Mouse (Mus musculus) adrenal gland, postnatal 10 days (tissue): ENCODE data around the gene Wdr17. TPM values are rescaled to one million over a fixed set of nuclear protein-coding genes. Genes with fewer than 3 reads are reported as not detected.
"Not testable (repeated sequence)": the region's sequence is repeated elsewhere in the genome, so short reads cannot be mapped to it uniquely, and the experiment has no call there.

Source experiments
- DNase-seq: peaks from one replicate; pipeline ENCODE4 v3.0.0; 2021; ENCODE audit warnings: mixed read lengths
- total RNA-seq, 2 experiments: library from RNA; stranded (reverse); gene quantifications; 2 replicates each; pipeline ENCODE4 v1.2.3; 2021

The Wdr17 gene
- total RNA-seq, 2 experiments from 2014 or later, result 0.54 to 0.64 TPM

DNA sequence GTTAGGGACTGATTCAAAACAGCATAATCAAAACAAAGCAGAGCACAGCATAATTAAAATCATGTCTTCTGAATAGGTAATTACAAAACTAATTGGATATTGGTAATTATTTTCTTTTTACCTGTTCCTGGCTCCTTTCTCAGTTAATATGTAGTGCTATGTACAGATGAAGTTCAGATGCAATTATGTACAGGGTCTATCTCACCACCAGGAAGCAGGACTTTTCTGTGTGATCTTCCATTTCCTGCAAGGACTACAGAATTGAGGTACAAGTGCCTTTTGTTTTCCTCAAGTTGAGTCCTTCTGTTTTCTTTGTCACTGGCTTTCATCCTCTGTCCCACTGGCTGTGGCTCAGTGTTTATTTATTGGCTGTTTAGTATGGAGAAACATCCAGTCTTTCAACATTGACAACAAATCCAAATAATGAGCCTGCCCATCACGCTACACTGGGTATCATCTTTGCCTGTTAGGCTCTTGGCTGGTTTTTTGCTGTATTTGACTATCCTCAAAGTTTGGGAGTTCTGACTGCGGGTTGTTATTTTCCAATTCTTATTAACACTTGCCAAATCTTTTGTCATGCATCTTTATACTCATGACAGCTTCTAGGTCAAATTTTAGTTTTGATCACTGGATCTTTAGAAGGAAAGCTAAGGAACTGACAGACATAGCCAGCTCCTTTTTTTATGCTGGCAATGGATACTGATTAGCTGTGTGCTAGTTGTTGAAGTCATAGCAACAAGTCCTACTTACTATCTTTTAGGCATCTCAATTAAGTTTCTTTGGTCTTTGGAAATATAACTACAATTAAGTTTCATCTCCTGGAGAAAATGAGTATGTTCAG lies 94.9 kb downstream of the Wdr17 start:
- no peak for DNase-seq

DNA sequence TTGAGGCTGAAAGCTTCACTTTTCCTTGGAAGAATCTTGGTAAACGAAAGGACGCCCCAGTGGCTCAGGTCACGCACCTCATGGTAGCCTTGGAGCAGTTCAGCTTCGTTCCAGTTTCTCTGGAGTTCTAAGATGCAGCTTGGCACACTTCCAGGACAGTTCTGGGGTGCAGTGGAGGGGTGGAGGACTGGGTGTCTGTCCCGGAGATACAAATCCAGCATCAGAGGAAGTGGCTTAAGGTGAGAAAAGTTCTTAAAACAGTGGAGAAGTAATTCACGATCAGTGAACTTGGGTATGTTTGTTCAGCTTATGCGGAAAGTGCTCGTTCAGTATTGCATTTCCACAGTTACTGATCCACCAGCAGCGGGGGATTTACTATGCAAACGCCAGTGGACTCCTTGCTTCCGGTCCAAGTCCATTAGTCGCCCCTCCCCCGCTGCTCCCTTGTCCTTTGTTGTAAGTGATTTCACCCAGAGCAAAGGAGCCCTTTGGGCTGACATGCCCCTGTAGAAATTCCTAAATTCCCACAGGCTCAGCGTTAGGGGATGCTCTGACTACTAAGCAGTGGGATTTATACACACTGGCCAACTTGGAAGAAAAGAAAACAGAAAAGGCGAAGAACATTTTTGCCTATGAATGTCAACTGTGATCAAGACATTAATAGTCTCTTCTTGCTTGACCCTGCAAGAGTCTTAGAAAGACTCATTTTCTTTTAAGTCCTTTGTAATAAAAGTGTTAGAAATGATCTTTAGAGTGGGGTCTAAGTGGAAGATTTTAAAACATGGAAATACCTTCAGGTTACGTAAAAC lies 106.6 kb downstream of the Wdr17 start:
- peak; percentile 25 for DNase-seq

DNA sequence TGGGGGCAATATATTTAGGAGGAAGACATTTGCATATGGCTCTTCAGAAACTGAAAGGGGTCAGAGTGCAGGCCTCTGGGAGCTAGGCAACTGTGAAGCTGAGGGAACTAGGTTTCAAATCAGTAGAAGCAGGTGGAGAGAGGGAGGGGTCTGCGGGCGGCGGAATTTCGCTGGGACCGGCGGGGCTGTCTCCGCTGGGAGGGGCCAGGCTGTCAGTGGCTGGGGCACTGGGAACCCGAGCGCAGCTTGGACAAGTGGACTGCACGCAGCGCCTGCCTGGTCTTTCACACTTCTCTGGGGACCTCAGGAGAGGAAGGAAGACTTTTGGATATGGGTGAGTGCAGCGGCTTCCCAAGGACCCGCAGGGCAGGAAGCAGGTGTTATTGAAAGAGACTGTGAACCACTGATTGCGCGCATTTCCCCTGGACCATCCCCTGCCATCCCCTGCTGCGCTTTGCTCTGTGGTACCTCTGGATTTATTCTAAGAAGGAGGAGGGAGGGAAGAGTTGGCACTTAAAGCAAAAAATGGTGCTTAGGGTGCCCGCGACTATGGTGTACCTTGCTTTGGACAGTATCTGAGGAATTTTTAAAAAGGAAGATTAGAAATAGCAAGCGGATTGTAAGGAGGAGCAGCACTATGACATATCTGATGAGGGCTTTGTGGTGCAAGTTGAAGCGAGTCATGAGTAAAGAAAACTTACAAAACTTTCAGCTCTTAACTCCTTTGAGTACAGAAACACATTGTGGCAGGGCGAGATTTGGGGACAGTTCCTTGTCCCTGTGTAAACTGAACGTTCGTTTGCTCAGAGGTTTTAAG lies 107.5 kb downstream of the Wdr17 start:
- peak; percentile 9 for DNase-seq

DNA sequence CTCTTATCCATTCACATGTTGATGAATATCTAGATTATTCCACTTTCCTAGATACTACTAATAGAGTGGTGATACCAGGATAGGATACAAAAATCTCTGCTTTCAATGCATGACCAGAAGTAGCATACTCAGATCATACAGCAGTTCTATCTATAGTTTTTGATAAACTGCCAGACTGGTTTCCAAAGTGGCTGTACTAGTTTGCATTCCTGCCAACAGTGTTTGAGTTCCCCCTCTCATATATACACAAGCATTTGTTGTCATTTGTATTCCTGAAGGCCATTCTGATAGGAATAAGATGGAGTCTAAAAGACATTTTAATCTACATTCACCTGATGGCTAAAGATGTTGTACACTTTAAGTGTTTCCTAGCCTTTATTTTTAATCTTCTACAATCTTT lies 110.0 kb downstream of the Wdr17 start:
- DNase-seq, result no peak

DNA sequence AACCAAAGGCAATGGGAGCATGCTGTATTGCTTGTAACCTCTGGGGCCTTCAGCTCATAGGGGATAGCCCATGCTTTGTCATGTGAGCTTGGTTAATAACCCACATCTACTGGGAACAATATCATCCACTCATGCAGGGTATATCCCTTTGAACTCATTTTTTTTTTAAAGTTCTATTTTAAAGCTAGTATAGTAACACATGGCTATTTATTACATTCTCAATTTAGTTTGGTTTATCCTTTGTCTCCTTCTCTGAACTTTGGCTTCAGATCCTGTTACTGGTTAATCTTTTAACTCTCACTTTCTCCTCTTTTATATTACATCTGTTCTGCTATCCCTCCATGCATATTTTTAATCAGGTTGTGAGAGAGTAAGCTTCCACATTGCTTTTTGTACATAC lies 110.7 kb downstream of the Wdr17 start:
- no peak for DNase-seq

DNA sequence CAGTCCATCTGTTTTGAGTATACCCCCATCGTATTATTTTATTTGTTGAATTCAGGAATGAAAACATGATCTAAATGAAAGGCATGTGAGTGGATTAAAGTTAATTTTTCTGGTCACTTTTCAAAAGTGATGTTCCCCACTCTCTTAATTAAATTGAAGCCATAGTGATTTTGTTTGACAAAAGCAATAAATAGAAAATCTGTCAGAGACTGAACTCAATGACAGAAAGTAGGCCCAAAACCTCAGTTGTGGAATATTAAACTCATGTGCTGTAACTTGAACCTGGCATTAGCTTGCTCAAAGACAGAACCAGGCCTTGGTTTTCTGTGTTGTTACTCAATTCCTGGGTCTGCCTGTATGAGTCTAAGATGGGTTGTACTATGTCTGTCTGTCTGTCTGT lies 129.3 kb downstream of the Wdr17 start:
- DNase-seq, result no peak

DNA sequence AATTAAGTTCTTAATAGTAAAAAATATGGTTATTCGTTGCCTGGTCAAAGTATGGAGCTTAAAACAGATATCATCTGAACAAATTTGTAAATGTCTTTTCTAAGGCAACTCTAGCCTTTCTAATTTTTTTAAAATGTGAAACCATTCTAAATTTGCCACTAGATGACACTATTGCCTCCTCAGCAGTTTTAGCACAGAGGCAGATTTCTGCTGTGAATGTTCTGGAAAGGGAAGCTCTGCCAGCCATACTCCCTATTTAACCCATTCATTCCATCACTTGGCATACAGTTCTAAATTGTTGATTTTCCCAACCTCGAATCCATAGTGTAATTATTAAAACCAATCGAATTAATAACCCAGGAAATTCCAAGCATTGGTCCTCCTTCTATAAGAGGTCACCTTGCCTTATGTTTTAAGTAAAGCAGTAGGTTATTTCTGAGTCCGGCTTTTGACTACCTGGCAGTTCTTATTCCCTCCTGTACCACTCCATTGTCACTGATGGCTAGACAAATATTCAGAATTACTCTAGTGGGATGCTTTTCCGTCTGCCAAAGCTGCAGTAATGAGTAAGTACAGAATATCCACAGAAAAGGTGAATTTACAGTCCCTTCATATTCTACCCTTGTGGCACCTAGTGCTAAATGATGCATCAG lies 150.2 kb downstream of the Wdr17 start:
- no peak for DNase-seq

DNA sequence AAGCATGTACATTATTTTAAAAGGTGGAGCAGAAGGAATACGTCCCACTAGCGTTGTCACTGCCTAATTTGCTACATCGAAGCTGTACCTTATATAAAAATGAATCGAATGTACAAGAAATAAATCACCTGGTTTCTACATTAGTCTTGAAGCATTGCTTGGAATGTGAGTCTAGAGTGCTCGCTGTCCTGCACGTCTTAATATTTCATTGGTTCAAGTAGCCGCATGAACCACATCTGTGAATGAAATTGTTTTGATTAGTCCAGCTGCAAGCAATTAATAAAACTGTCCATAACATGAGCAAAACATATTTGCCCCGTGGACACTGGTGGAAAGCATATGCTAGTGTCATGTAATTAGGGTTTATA lies 162.3 kb downstream of the Wdr17 start:
- no peak for DNase-seq

DNA sequence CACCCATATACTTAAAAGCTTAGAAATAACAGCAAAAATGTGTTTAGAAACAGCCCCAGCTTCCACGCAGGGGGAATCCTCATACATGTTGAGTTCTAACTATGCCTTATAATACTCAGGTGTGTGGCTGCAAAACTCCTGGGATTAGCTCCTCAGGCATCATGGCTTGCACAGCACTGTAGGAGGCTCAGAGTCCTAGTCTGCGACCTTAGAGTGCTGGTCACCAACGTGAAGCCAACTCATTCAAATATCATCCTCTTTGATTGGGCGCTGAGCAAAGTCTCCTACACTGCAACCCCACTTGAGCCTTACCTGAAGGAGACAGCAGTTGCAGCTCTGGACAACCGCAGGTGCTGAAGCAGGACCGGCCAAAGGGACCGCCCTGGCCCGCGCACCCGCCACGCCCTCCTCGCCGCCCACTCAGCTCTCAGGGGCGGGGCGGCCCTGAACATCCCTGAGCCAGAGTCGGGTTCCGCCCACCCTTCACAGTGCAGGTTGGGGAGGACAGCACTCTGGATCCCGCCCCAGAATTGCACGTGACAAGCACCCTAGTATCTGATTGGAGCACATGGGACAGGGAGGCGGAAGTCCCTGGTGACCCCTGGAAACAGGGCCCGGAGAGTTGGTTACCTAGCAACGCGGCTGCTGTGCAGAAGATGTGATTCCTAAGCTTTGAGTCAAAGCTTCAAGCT lies 162.9 kb downstream of the Wdr17 start:
- peak; percentile 83 for DNase-seq

DNA sequence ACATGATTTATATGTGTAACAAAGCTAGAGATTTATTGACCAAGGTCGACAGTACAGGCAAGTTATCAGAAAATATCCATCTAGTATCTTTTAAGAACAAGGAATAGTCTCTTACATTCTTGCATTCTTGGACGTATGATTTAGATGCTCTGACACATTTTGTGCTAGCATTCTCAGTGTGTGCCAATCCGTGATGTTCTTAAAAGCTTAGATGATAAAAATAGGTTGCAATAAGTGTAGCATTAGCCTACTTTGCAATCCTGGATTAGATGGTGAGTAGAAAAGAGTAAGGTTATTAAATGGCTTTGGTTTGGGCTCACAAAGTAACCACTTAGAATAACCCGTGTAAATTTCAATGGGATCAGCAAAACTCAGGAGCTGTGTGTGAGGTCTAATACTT lies 168.5 kb downstream of the Wdr17 start:
- DNase-seq, result no peak

DNA sequence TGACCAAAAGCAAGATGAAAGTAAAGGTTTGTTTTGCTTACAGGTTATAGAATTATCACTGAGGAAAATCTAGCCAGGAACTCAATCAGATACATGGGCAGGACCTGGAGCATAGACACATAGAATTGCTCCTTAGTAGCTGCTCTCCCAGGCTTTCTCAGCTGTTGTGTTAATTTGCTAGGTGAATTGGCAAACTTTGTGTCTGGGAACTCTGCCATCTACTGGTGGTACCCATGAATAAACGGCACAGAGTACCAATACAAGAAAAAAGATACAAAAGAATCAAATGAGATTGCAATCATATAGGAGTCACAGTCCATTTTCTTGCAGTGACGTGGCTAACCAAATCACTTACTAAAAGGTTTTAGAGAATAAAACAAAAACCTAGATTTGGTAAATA lies 181.2 kb downstream of the Wdr17 start:
- peak; percentile 3 for DNase-seq

DNA sequence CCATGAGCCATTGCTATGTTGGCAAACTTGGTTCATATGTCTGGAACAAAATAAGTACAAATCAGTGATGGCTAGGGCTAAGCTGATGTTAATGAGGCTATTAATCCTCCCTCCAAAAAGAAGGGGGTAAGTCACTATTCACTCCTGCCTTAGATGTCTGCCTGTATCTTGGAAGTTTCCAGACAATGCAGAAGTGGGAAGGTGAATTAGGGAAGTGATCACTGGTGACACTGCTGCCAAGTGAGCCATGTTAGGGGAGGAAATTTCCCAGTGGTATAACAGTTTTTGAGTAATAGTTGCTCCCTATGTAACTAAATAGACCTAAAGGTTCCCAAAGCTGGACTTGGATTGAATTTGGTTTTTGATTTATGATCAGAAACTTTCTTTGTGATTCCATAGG lies 215.2 kb downstream of the Wdr17 start:
- no peak for DNase-seq

DNA sequence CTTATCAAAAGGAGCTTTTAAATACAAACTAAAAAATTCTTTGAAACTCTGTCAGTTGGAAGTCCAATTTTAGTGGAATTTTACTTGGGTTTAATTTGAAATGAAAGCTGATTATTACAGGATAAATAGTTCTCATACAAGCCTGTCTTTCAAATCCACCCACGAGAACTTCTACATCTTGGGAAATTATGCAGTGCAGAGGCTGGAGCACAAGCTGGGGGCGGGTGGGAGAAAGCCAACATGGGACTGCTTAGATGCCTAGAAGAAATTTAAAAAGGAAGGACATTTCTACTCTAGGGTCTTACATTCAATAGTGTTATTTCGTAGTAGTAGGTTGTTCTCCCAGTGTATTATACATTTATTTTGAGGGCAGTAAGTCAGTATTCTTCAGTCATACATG lies 219.2 kb downstream of the Wdr17 start:
- DNase-seq, result no peak

DNA sequence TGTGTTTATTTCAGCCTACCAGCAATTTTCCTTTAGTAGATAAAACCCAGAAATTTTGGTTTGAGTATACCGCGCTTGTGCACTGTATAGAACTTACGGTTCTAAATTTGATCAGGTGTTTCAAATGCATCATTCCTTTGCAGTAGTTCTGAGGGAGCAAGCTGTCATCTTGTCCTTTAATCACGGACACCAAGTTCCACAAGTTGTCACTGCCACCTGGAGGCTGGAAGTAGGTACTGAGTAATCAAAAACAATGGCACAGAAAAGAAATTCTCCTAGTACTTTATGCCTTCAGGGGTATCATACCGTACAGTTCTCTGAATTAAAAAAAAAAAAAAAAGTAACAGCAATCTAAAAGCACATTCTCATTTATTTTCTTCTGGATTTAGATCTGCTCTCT lies 226.3 kb downstream of the Wdr17 start:
- DNase-seq, result peak; percentile 64

DNA sequence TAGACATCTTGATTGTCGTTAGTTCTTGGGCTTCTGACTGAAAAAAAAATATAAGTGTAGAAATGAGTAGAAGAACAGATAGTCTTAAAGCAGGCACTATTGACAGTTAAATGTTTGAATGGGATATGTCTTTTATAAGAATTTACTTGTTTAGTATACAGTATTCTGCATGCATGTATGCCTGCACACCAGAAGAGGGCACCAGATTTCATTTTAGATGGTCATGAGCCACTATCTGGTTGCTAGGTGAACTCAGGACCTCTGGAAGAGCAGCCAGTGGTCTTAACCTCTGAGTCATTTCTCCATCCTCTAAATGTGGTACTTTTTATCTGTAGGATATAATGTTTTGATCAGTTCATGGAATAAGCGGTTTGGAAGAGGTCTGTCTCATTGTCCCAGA lies 227.3 kb downstream of the Wdr17 start:
- no peak for DNase-seq

DNA sequence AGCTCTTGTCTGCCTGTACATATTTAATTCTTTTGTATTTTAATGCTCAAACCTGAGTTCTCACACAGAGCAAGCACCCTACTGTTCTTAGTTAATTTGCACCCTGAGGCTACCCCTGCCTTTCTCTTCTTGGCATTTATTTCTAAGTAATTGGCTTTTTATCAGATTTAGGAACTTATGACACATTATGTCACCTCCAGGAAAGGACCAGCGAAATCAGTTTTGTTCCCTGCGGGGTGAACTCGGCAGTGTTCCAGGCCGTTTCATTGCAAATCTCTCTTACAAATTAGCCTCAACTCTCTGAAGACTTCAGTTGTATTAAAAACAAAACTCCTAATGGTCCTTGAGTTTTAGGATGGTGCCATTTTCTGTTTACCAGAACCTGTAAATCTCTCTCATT lies 248.3 kb downstream of the Wdr17 start:
- DNase-seq, result peak; percentile 57

DNA sequence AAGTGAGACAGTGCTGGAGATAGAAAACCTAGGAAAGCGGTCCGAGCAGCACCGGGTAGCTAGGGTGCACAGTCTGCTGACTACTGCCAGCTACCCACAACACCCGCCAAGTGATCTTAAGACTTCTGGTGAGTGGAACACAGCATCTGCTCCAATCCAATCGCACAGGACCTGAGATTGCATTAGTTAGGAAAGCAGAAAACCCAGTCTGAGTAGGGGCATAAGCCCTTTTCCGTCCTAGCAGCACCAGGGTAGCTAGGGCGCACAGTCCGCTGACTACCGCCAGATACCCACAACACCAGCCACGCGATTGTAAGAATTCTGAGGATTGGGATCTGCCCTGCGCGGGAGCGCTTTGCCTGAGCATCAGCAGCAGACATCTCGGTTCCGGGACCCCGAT lies 270.3 kb downstream of the Wdr17 start:
- not testable (repeated sequence) for DNase-seq

DNA sequence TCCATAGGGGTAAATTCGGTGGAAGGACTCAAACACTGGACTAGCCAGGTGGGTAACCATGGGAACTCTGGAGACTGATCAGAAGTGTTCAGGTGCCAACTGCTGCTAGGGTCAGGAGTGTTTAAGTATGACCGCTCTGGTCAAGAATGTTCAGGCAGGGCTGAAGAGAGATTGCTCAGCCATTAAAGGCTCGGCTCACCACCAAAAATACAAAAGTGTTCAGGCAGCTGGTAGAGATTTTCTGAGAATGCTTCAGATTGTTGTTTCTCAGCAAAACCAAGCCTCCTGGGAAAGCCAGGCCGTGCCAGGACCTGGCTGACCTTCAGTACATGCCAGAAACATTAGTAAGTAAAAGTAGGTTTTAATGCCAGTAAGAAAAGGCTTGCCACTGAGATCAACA lies 276.7 kb downstream of the Wdr17 start:
- DNase-seq, result peak; percentile 79

DNA sequence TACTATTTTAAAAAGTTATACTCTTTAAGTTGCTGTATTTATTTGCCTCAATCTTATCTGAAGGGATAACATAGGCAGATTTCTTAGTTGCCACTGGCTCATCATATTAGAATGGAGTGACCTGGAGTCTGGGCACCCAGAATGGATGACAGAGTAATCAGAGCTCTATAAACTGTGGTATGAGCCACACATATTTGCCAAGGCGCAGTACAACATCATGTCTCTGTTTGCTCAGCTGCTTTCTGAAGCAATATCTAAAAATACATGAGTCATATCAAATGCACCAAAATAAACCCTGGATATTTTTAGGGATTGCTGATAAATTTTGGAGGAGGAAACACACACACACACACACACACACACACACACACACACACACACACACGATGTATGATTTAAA lies 277.6 kb downstream of the Wdr17 start:
- DNase-seq, result no peak

DNA sequence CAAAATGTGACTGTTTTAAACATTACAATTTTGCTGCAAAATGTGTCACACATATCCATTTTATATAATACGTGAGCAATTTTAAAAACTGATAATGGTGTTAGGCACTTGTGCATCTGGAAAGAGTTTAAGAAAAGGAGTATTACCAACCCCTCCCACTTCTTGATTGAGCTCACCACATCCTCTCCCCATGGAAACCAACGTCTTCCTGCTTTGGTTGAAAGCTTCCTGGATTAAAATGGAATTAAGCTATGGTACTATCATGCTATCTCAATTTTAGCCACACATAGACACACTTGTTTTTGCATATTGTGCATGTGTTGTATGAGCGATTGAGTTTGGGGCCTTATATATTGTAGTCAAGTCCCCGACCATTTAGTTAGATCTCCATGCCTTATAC lies 283.5 kb downstream of the Wdr17 start:
- no peak for DNase-seq

DNA sequence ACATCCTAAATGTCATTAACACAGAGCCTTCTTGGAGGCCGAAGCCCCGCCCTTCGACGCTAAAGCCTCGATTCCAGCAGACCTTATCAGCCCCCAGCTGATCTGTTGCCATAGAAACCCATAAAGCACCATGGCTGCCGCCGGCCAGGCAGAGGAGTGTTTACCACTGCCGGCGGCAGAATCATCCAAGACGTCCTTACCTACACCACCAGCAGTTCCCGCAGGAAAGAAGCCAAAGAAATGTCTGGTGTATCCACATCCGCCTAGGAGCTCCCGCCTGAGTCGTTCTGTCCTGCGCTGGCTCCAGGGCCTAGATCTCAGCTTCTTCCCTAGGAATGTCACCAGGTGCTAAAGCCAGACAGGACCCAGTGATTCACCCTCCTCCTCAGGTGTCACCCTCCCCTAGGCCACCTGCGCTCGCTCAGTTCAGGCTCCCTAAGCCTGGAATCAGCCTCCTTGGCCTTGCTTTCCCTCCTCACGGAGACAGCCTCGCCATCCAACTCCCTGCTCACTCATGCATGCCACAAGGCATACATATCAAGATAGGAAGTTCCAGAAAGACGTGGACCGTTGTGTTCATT lies 286.2 kb downstream of the Wdr17 start, which contains the start of gene Spata4:
TSS of gene Spata4 (plus strand) at position 111 of the 581 bp plus-strand sequence.
- peak; percentile 73 for DNase-seq
